Mouse (Mus musculus) heart, adult 18-20 months (tissue): Measurements from ENCODE around the gene Kcnb1. TPM values are rescaled to one million over a fixed set of nuclear protein-coding genes. Genes with fewer than 3 reads are reported as not detected.

ENCODE experiments used
- DNase-seq, 2 experiments: peaks; one replicate each; pipeline ENCODE4 v3.0.0; 2021 to 2022; ENCODE audit warnings: mixed read lengths in 1 of 2
- total RNA-seq, 2 experiments: library from RNA; stranded (reverse); gene quantifications; 2 replicates each; pipeline ENCODE4 v1.2.3; 2021

Kcnb1 gene
- total RNA-seq, 2 experiments from 2014 or later: 32.8 to 36.1 TPM

GRCm38 (mm10) chr2:167061381-167062034 lies 128.4 kb downstream of the Kcnb1 start:
- DNase-seq: no peak

GRCm38 (mm10) chr2:167060761-167061160 lies 129.2 kb downstream of the Kcnb1 start:
- no peak for DNase-seq

- no peak for DNase-seq
These were observed 129.6 kb downstream of the Kcnb1 start for GRCm38 (mm10) chr2:167060360-167060759.

- DNase-seq: no peak
These were observed 130.0 kb downstream of the Kcnb1 start for GRCm38 (mm10) chr2:167059960-167060359.

- no peak for DNase-seq
These were observed 130.4 kb downstream of the Kcnb1 start for GRCm38 (mm10) chr2:167059536-167059935.

GRCm38 (mm10) chr2:167058814-167059387 lies 131.1 kb downstream of the Kcnb1 start:
- DNase-seq: no peak

GRCm38 (mm10) chr2:167058201-167058600 lies 131.8 kb downstream of the Kcnb1 start:
- peak in 1 of 2 experiments; percentile 55 for DNase-seq

- peak in 1 of 2 experiments; percentile 61 for DNase-seq
These were observed 133.0 kb downstream of the Kcnb1 start for GRCm38 (mm10) chr2:167056942-167057323.

GRCm38 (mm10) chr2:167056210-167056941 lies 133.6 kb downstream of the Kcnb1 start:
- no peak for DNase-seq

- peak; percentile 80 to 85 for DNase-seq
These were observed 134.6 kb downstream of the Kcnb1 start for GRCm38 (mm10) chr2:167055386-167055785.

GRCm38 (mm10) chr2:167053127-167053844 lies 136.7 kb downstream of the Kcnb1 start:
- no peak for DNase-seq

- no peak for DNase-seq
These were observed 141.1 kb downstream of the Kcnb1 start for GRCm38 (mm10) chr2:167048698-167049358.

GRCm38 (mm10) chr2:167048223-167048622 lies 141.7 kb downstream of the Kcnb1 start:
- DNase-seq: no peak

Other genes with a start within 250 kb of the Kcnb1 start
- gene Stau1, start 193.9 kb downstream of the Kcnb1 start, total RNA-seq: 10 to 100 TPM; 40.5 to 45.5 TPM
- 10 to 100 TPM in 1 of 2 experiments, 1 to 10 TPM in 1; 9.8 to 10.1 TPM for gene Ddx27, start 175.0 kb downstream of the Kcnb1 start, total RNA-seq
- 10 to 100 TPM; 40.6 to 45.6 TPM for gene Znfx1, start 127.1 kb downstream of the Kcnb1 start, total RNA-seq
- gene Ptgis, start 50.4 kb upstream of the Kcnb1 start, total RNA-seq: 10 to 100 TPM; 11.2 to 13.0 TPM
- 10 to 100 TPM; 12.0 to 13.6 TPM for gene B4galt5, start 159.0 kb upstream of the Kcnb1 start, total RNA-seq
- 10 to 100 TPM; 20.5 to 26.8 TPM for gene Slc9a8, start 231.6 kb upstream of the Kcnb1 start, total RNA-seq